Mouse (Mus musculus) adrenal gland, postnatal 14 days (tissue): ENCODE measurements around the gene Sox30. TPM values are rescaled to one million over a fixed set of nuclear protein-coding genes. Genes with fewer than 3 reads are reported as not detected.
"Not testable (repeated sequence)": the region's sequence is repeated elsewhere in the genome, so short reads cannot be mapped to it uniquely, and the experiment has no call there.

Experiments used
- DNase-seq: peaks from one replicate; pipeline ENCODE4 v3.0.0; 2021; ENCODE audit warnings: mixed read lengths
- total RNA-seq: library from RNA; stranded (reverse); gene quantifications from 2 replicates; pipeline ENCODE4 v1.2.3, GENCODE M21; 2021

The Sox30 gene
- total RNA-seq, 1 experiment from 2014 or later: 0.26 TPM

- no peak for DNase-seq
These were observed 40.1 kb downstream of the Sox30 start for GRCm38 (mm10) chr11:46020246-46020645.

GRCm38 (mm10) chr11:46021850-46022249, 41.7 kb downstream of the Sox30 start:
- no peak for DNase-seq

DNA sequence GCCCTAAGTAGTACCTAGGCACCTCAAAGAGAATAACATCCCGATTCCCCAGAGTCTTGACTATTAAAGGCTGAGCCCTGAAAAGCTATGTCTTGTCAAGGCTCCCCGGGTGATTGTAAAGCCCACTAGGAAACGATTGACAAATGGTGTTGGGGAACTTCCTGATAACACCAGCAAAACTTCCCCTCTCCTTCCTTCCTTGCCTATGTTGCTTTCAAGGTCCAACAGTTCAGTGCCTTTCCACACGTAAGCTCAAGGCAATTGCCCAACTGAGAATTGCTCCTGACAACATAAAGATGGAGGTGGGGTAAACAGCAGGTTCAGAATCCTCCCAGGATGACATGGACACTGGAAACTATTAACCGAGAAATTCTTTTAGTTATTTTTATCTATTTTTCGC, 42.9 kb downstream of the Sox30 start:
- DNase-seq: no peak

GRCm38 (mm10) chr11:46025962-46026392, 45.9 kb downstream of the Sox30 start:
- peak; percentile 37 for DNase-seq

DNA sequence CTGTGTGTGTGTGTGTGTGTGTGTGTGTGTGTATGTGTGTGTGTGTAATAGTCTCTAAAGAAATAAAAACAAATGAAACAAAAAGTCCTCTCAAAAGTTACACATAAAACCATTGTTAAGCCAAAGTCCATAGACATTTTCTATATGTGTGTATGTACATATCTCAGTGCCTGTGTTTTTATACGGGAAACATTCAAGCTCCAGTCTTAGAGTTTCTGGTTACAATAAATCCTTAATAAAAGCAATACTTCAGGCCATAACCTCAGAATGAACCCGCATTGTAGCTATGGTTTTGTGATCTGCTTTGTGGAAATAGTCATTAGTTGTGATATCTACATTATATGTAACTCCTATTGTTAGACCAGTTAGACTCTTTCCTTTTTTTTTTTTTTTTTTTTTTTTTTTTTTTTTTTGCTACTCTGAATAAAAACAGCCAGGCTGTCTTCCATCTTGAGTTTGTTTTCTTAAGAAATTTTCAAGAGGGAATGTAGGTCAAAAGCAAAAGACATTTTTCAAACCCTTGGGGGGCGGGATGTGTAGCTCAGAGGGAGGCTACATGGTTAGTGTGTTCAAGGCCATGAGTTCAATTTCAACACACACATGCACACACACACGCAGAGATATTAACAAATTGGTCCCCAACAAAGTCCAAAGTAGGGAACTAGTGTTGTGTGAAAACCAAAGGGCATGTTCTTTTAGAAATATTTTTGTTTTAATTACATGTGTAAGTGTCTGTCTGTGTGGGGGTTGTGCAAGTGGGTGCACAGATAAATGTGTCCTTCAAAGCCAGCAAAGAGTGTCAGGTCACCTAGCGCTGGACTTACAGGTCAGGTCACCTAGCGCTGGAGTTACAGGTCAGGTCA, 48.1 kb downstream of the Sox30 start:
- no peak for DNase-seq

- DNase-seq: no peak
These were observed 49.4 kb downstream of the Sox30 start for GRCm38 (mm10) chr11:46029485-46029884.

DNA sequence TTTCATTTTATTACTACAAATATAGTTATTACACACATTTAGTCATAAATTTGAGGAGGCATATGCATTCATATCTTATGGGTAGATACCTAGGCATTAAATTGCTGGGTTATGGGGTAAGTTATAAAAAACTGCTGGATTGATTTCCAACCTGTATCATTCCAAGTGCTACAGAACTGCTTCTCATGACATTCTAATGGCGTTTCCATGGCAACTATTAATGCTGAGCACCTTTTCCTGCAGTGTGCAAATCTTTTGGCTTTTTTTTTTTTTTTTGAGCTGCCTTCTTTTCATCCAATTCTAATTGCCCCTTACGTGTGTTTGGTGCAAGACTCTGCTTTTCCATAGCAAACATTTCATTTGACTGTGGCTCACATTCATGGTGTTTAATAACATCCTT, 49.9 kb downstream of the Sox30 start:
- DNase-seq: no peak

- DNase-seq: no peak
These were observed 51.4 kb downstream of the Sox30 start for GRCm38 (mm10) chr11:46031470-46031869.

GRCm38 (mm10) chr11:46032956-46033355, 52.8 kb downstream of the Sox30 start:
- peak; percentile 63 for DNase-seq

DNA sequence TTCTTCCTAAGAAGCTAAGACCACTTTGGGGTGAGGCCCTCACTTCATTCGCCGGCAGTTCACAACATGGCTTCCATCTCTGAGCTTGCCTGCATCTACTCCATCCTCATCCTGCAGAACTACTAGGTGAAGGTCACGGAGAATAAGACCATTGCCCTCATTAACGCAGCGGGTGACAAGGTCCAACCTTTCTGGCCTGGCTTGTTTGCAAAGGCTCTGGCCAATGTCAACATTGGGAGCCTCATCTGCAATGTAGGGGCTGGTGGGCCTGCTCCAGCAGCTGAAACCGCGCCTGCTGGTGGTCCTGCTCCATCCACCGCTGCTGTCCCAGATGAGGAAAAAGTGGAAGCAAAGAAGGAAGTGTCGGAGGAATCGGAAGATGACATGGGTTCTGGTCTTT, 56.3 kb downstream of the Sox30 start:
- no peak for DNase-seq

DNA sequence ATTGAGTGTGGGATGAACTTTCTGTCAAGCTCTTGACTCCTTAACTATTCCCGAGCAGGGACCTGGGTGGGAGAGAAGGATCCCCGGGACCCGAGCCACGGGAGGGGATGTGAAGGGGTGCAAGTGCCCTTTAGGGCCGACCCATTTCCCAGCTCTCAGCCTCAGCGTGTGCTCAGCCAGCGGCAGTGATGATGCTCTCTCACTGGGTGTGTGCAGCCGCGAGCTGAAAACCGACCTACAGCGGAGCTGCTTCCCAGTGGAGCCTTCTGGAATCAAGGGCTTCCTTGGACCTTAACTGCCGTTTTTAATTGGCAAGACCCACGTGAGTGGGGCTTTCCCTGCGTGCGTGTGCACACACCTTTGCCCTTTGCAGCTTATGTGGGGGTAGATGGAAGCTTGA, 58.8 kb downstream of the Sox30 start:
- DNase-seq: no peak

DNA sequence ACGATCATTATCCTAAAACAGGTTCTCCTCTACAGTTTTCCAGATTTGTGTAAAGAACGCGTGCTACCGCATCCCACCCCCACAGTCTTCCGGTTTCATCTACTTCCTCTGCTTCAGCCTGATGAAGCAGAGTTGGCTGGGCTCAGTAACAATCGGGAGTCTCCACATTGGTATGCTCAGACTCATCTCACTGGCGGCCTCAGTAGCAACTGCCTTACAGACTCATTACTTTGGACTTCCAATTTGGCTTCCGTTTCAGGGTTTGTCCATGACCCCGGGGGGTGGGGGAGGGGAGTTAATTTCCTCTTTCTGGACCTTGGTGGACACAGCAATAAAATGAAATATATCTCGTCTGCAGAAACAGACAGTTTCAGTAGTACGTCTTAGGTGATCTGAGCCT, 59.2 kb downstream of the Sox30 start:
- peak; percentile 82 for DNase-seq

GRCm38 (mm10) chr11:46040841-46041556, 60.9 kb downstream of the Sox30 start:
- DNase-seq: no peak

GRCm38 (mm10) chr11:46041607-46042267, 61.6 kb downstream of the Sox30 start:
- no peak for DNase-seq

DNA sequence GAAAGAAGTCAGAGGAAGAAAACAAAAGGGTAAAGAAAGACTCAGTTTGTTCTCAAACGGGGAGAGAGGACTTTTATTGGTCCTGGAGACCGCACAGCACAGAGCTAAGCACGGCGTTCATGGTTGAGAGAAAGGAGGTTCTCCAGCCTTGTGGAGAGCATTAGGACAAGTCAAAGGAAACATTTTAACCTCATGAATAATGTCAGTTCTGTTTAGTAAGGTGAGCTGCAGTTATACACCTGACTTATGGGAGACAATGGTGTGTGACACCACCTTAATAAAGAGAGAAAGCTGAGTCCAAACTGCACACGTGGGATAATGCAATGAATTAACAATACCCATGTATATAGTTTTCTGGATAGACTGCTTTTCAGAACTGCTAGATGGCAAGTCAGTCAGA, 64.7 kb downstream of the Sox30 start:
- DNase-seq: no peak

- no peak for DNase-seq
These were observed 67.2 kb downstream of the Sox30 start for GRCm38 (mm10) chr11:46047264-46047663.

- DNase-seq: peak; percentile 82
These were observed 72.1 kb downstream of the Sox30 start, which contains the start of gene Gm12166 for GRCm38 (mm10) chr11:46052105-46052659. Gene Gm12166 (minus strand): TSS chr11:46052321.

GRCm38 (mm10) chr11:46053457-46053856, 73.3 kb downstream of the Sox30 start:
- not testable (repeated sequence) for DNase-seq

DNA sequence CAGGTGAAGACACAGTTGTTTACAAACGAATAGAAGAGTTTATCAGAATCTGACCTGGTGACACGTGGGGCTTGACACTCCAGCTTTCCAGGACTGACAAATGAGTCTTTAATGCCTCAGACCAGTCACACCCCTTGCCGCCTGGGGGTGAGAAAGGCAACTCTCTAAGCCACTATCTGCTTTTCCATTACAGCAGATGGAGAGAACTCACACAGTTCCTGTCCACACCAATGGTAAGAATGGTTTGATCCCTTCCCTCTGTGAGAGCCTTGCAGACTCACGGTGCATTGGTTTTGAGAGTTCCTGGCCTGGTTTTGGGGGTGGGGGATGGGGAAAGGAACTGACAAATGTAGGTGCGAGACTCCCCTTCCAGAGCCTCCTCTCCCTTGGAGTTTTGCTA, 74.2 kb downstream of the Sox30 start:
- no peak for DNase-seq

DNA sequence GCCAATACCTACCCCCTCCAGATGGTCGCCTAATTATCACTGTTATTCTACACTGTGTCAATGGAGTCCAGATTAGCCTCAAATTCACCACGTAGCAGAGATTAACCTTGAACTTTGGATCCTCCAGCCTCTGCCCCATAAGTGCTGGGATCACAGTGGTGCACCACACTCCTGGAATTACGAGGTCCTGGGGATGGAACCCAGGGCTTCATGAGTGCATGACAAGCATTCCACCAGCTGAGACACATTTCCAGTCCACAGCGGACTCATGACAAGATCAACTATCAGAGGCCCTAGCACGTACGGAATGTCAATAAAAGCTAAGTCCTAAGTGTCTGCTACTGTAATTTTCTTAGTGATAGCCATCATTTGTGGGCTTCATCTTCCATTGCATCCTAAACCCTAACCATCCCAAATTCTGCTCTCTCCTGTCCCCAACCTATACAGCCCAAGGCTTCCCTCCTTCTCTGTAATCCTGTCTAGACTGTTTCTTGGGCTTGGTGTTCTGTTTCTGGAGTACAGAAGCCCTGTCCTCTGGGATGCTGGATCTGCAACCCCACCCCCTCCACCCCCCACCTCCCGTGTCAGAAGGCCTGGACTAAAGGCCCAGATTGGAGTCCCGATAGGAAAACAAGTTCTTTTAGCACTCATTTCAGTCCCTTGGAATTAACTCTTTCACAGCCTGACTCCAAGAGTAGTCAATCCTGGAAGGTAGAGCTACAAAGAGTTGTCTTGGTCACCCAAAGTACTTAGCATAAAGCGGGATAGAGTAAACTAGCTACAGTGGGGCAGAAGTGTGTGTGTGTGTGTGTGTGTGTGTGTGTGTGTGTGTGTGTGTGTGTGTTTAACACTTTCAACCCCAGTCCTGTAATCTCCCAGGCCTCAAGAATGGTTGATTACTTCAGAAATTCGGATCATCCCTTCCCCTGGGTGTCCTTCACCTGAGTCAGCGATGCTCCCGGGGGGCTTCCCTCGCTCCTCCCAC, 75.1 kb downstream of the Sox30 start:
- DNase-seq: no peak
